Mouse (Mus musculus) heart, postnatal 0 days (tissue): ENCODE measurements around the gene Psmd8.

ENCODE experiments used
- CTCF ChIP-seq: IDR thresholded peaks from 2 replicates; pipeline ENCODE4 v1.5.1; 2016; ENCODE audit warnings: antibody characterized with exemption, control low read depth, low read depth
- EP300 ChIP-seq: IDR thresholded peaks from 2 replicates; pipeline ENCODE4 v1.6.1; 2016; ENCODE audit warnings: antibody characterized with exemption, low read depth

DNA sequence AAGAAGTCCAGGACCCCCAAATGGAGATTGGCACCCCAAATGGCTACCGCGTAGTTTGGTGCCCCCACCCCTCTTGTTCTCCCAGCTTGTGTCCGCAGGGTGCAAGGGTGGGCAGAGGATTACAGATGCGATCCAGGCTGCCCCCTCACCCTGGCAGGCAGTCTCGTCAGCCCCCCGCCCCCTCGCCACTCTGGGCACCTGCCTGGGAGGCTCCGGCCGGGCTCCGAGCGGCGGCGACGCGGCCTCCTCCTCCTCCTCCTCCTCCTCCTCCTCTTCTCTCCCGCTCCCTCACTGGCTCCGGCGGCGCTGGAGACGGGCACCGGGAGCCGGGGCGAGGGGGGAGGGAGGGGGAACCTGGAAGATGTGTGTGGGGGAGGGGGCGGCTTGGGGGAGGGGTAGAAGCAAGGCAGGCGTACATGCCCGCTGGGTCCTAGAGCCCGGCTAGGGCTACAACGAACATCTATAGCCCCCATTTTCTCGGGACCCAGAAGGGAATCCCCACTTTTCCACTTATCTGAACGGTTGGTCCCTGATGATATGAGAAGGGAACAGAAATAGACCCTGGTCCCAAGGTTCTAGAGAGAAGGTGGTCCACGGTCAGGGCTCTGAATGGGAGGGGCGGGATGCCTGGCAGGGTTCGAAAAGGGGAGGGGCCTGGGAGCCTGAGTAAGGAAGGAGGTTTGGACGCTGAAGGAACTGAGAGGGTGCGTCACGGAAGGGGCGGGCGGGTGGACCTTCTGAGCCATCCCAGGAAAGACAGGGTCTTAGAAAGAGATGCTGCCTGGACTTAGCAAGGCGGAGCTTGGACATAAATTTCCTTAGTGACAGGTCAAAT lies 11.1 kb downstream of the Psmd8 start:
- TF ChIP-seq CTCF = no peak
- TF ChIP-seq EP300 = no peak
